Mouse (Mus musculus): ENCODE measurements around the gene Shld2. TPM values are rescaled to one million over a fixed set of nuclear protein-coding genes. Genes with fewer than 3 reads are reported as not detected.

Shld2 gene
- polyA plus RNA-seq, 1 experiment from 2014 or later, result 5.4 TPM

- Histone ChIP-seq H3K4me2 (no peak overlapping the region), H3K27me3 (replicated peaks) (peaks cover 26% of the 10 kb centered on the region), H3K4me1 (peaks cover 10% of the 10 kb centered on the region), H3K27ac (replicated peaks) (no peak overlapping the region; the same call in 1 of the 2 replicates), H3K4me3 (replicated peaks) (no peak overlapping the region), H3K36me3 (no peaks in the 10 kb centered on the region), H3K9ac (replicated peaks) (no peak overlapping the region), H3K9me3 (replicated peaks) (no peaks in the 10 kb centered on the region)
- no peak for ATAC-seq (ENCODE audit: low FRiP score)
- 69% methylated on average over 6 of the region's 6 CpGs for WGBS
These were observed 94.7 kb downstream of the Shld2 start for GRCm38 (mm10) chr14:34215451-34216127.

- Histone ChIP-seq H3K36me3 (no peaks in the 10 kb centered on the region), H3K9me3 (replicated peaks) (no peaks in the 10 kb centered on the region), H3K4me3 (replicated peaks) (no peak overlapping the region), H3K4me1 (no peaks in the 10 kb centered on the region), H3K27ac (replicated peaks) (no peak overlapping the region), H3K27me3 (replicated peaks) (no peaks in the 10 kb centered on the region), H3K4me2 (no peak overlapping the region), H3K9ac (replicated peaks) (no peak overlapping the region)
- ATAC-seq (ENCODE audit: low FRiP score), result no peak
- 89% methylated on average over 4 of the region's 4 CpGs for WGBS
These were observed 100.4 kb downstream of the Shld2 start for GRCm38 (mm10) chr14:34209942-34210341.

GRCm38 (mm10) chr14:34209080-34209479, 101.2 kb downstream of the Shld2 start:
- Histone ChIP-seq H3K4me1 (no peaks in the 10 kb centered on the region), H3K36me3 (no peaks in the 10 kb centered on the region), H3K4me2 (no peak overlapping the region), H3K4me3 (replicated peaks) (no peak overlapping the region), H3K9me3 (replicated peaks) (no peaks in the 10 kb centered on the region), H3K27me3 (replicated peaks) (no peaks in the 10 kb centered on the region), H3K27ac (replicated peaks) (no peak overlapping the region), H3K9ac (replicated peaks) (no peak overlapping the region)
- WGBS, result 59% methylated on average over 4 of the region's 4 CpGs
- no peak for ATAC-seq (ENCODE audit: low FRiP score)

GRCm38 (mm10) chr14:34208651-34209050, 101.6 kb downstream of the Shld2 start:
- no peak for ATAC-seq (ENCODE audit: low FRiP score)
- Histone ChIP-seq H3K4me2 (no peak overlapping the region), H3K4me3 (replicated peaks) (no peak overlapping the region), H3K9ac (replicated peaks) (no peak overlapping the region), H3K4me1 (no peaks in the 10 kb centered on the region), H3K9me3 (replicated peaks) (no peaks in the 10 kb centered on the region), H3K36me3 (no peaks in the 10 kb centered on the region), H3K27ac (replicated peaks) (no peak overlapping the region), H3K27me3 (replicated peaks) (no peaks in the 10 kb centered on the region)
- WGBS, result 56% methylated on average over 2 of the region's 2 CpGs

GRCm38 (mm10) chr14:34207996-34208395, 102.3 kb downstream of the Shld2 start:
- H3K9ac ChIP-seq (replicated peaks), result no peak overlapping the region
- no peaks in the 10 kb centered on the region for H3K9me3 ChIP-seq (replicated peaks)
- 82% methylated on average over 6 of the region's 6 CpGs for WGBS
- no peak for ATAC-seq (ENCODE audit: low FRiP score)
- no peak overlapping the region for H3K4me3 ChIP-seq (replicated peaks)
- H3K27ac ChIP-seq (replicated peaks), result no peak overlapping the region
- H3K4me2 ChIP-seq, result no peak overlapping the region
- no peaks in the 10 kb centered on the region; the same call in 1 of the 2 replicates for H3K27me3 ChIP-seq (replicated peaks)
- H3K4me1 ChIP-seq, result no peaks in the 10 kb centered on the region
- H3K36me3 ChIP-seq, result no peaks in the 10 kb centered on the region

DNA sequence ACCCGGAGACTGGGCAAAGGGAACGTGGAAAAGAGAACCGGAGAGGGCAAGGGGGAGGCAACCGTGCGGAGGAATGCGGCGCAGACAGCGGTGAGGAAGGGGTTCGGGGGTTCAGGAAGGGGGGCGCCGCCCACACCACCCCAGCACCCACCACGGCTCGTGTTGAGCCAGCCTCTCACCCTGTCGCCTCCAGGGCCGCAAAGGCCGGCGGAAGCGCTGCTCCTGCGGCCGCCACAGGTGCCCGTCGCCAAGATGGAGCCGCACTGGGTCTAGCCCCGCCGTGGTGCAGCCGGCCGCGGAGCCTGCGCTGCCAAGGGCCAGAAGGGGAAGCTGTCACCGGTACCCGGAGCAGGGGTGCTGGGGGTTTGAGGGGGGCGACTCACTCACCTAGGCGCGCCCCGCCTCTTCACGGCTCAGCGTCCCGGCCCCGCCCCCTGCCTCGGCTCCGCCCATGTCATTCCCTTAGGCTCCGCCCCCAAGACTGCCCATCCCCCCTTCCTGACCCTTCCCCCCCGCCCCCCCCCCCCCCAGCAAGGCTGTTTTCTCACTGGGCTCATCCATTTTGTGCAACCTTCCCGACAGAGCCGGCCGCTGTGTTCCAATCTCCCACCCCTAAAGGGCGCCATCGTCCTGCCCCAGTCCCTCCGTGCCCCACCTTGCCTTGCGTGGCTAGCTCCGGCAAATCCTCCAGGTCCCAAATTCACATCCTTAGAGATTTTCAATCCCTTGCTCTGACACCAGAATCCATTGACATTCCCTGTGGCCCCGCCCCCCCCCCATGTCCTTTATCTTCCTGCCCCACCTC, 108.9 kb downstream of the Shld2 start, which contains the start of gene Gprin2:
Gene Gprin2 (minus strand): TSS at position 423 of the 805 bp plus-strand sequence.
- WGBS, result 2% methylated on average over 40 of the region's 52 CpGs
- peak within 1 kb of the TSS; percentile 74 for H3K4me2 ChIP-seq
- no peaks in the 10 kb centered on the region for H3K9me3 ChIP-seq (replicated peaks)

GRCm38 (mm10) chr14:34200738-34201230, 109.5 kb downstream of the Shld2 start:
- peak; percentile 87 for ATAC-seq (ENCODE audit: low FRiP score)
- WGBS, result 2% methylated on average over 19 of the region's 19 CpGs
- H3K9me3 ChIP-seq (replicated peaks), result no peaks in the 10 kb centered on the region

More for the DNA sequence above, 108.9 kb downstream of the Shld2 start, which contains the start of gene Gprin2:
- Histone ChIP-seq H3K4me3 (replicated peaks) (peak within 1 kb of the TSS; percentile 92), H3K36me3 (no peaks in the 10 kb centered on the region), H3K9ac (replicated peaks) (peak within 1 kb of the TSS; percentile 85), H3K27ac (replicated peaks) (peak within 1 kb of the TSS; percentile 83), H3K27me3 (replicated peaks) (no peaks in the 10 kb centered on the region; the same call in 1 of the 2 replicates), H3K4me1 (peaks cover 24% of the 10 kb centered on the region)
- ATAC-seq (ENCODE audit: low FRiP score), result peak; percentile 83

GRCm38 (mm10) chr14:34196706-34197105, 113.6 kb downstream of the Shld2 start:
- Histone ChIP-seq H3K9me3 (replicated peaks) (no peaks in the 10 kb centered on the region), H3K27me3 (replicated peaks) (no peaks in the 10 kb centered on the region), H3K4me3 (replicated peaks) (no peak overlapping the region), H3K27ac (replicated peaks) (no peak overlapping the region), H3K4me2 (no peak overlapping the region), H3K36me3 (peaks cover 20% of the 10 kb centered on the region), H3K4me1 (peaks cover 24% of the 10 kb centered on the region), H3K9ac (replicated peaks) (no peak overlapping the region)
- 54% methylated on average over 4 of the region's 4 CpGs for WGBS
- no peak for ATAC-seq (ENCODE audit: low FRiP score)

More at GRCm38 (mm10) chr14:34200738-34201230, 109.5 kb downstream of the Shld2 start:
- Histone ChIP-seq H3K4me2 (peak overlapping the region; percentile 74), H3K4me1 (peaks cover 24% of the 10 kb centered on the region), H3K27ac (replicated peaks) (peak overlapping the region; percentile 83), H3K27me3 (replicated peaks) (no peaks in the 10 kb centered on the region; the same call in 1 of the 2 replicates), H3K4me3 (replicated peaks) (peak overlapping the region; percentile 92), H3K9ac (replicated peaks) (peak overlapping the region; percentile 85), H3K36me3 (no peaks in the 10 kb centered on the region)

DNA sequence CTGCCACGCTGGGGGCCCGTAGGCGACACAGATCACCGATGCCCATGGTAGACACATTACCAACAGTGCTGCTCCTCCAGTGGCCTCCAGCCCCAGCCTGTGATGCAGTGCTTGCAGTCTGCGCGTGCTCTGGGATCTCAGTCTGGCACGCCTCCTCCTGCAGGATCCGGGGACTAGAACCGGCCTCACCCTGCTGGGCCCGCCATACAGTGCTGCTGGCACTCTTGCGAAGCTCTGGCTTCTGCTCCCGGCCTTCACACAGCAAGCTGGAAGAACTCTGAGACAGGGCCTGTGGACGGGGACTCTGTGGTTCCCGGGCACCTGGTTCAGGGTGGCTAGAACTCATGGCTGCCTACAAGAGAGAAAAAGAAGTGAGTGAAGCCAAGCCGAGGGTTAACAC, 114.8 kb downstream of the Shld2 start:
- Histone ChIP-seq H3K9ac (replicated peaks) (no peak overlapping the region), H3K9me3 (replicated peaks) (no peaks in the 10 kb centered on the region), H3K4me3 (replicated peaks) (no peak overlapping the region), H3K36me3 (peaks cover 24% of the 10 kb centered on the region), H3K4me1 (peaks cover 21% of the 10 kb centered on the region), H3K27ac (replicated peaks) (no peak overlapping the region), H3K4me2 (no peak overlapping the region), H3K27me3 (replicated peaks) (no peaks in the 10 kb centered on the region)
- WGBS, result 88% methylated on average over 15 of the region's 15 CpGs
- ATAC-seq (ENCODE audit: low FRiP score), result no peak

DNA sequence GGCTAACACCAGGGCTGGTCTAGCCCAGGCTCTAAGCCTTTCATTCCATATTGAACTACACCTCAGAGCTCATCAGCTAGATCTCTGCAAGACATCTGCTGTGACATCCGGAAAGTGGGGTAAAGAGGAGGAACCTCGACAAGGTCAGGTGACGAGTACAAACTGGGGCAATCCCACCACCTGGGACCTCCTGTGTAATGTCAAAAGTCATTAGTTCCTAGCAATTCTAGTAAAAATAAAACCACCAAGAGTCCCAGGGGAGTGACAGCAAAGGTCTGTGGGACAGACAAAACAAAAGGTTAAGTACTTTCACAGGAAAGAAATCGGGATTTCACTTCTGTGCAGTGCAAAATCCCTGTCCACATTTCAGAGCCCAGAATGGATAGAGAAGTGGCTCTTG, 116.4 kb downstream of the Shld2 start:
- ATAC-seq (ENCODE audit: low FRiP score), result no peak
- Histone ChIP-seq H3K9me3 (replicated peaks) (no peaks in the 10 kb centered on the region), H3K27me3 (replicated peaks) (no peaks in the 10 kb centered on the region), H3K36me3 (peaks cover 24% of the 10 kb centered on the region), H3K4me2 (no peak overlapping the region), H3K4me1 (0 out of 2 replicates have a peak, but pooled peaks cover 5% of the 10 kb centered on the region), H3K9ac (replicated peaks) (no peak overlapping the region), H3K27ac (replicated peaks) (no peak overlapping the region), H3K4me3 (replicated peaks) (no peak overlapping the region)
- 76% methylated on average over 4 of the region's 4 CpGs for WGBS

DNA sequence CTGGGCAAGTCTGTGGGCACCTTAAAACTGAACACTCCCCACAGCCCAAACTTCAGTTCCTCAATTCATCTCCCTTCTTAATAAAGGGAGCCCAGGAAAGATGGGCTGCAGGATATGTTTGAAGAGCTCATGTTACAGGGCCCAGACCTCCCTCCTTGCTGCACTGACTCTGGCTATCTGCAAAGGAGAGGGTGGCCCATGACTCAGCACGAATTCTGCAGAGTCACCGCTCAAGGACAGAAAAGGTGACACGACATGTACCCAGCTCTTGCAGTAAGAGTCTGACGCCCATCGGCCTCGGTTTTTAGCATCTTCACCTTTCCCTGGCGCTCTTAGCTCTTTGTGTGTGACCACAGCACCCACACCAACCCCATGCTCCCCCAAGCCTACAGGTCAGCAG, 119.9 kb downstream of the Shld2 start:
- Histone ChIP-seq H3K36me3 (peaks cover 24% of the 10 kb centered on the region), H3K4me3 (replicated peaks) (no peak overlapping the region), H3K4me2 (no peak overlapping the region), H3K27ac (replicated peaks) (no peak overlapping the region), H3K4me1 (peaks cover 7% of the 10 kb centered on the region; the same call in 1 of the 2 replicates), H3K9me3 (replicated peaks) (no peaks in the 10 kb centered on the region), H3K9ac (replicated peaks) (no peak overlapping the region), H3K27me3 (replicated peaks) (no peaks in the 10 kb centered on the region)
- 80% methylated on average over 7 of the region's 7 CpGs for WGBS
- no peak for ATAC-seq (ENCODE audit: low FRiP score)
